Mouse (Mus musculus) liver, adult 2 months (tissue): ENCODE measurements around the gene Dusp5. TPM values are rescaled to one million over a fixed set of nuclear protein-coding genes. Genes with fewer than 3 reads are reported as not detected.
A peak's percentile ranks its signal among the peaks of the same experiment; 100 is the strongest.
"Not testable (repeated sequence)": the region's sequence is repeated elsewhere in the genome, so short reads cannot be mapped to it uniquely, and the experiment has no call there.

ENCODE experiments used
- DNase-seq: peaks from one replicate; pipeline ENCODE4 v3.0.0-alpha.2; 2011; ENCODE audit warnings: low read depth, low spot score; ENCODE audit errors: extremely low read depth
- H3K27ac ChIP-seq: fragments of 200-500 bp; replicated peaks from 2 replicates; pipeline ENCODE4 v1.5.1; 2012; ENCODE audit warnings: low read depth, mild to moderate bottlenecking, control low read depth, inconsistent platforms, low read length; ENCODE audit not compliant: insufficient read depth
- H3K27me3 ChIP-seq: fragments of 200-500 bp; 2 replicates; pipeline ENCODE4 v1.6.1; 2012; ENCODE audit warnings: mild to moderate bottlenecking, moderate library complexity, low read length, inconsistent platforms; ENCODE audit not compliant: control insufficient read depth, insufficient read depth
- H3K36me3 ChIP-seq: fragments of 200-500 bp; 2 replicates; pipeline ENCODE4 v1.6.1; 2012; ENCODE audit warnings: low read length, inconsistent platforms; ENCODE audit not compliant: control insufficient read depth, insufficient read depth
- H3K4me1 ChIP-seq: fragments of 200-500 bp; 2 replicates; pipeline ENCODE4 v1.6.1; 2011; ENCODE audit warnings: low read length; ENCODE audit not compliant: control insufficient read depth, insufficient read depth
- H3K4me3 ChIP-seq: fragments of 200-500 bp; 2 replicates; pipeline ENCODE4 v1.5.1; 2011; ENCODE audit warnings: low read depth, mild to moderate bottlenecking, control low read depth, low read length, moderate library complexity; ENCODE audit not compliant: insufficient read depth
- H3K79me2 ChIP-seq: fragments of 200-500 bp; 2 replicates; pipeline ENCODE4 v1.6.1; 2012; ENCODE audit warnings: inconsistent platforms, mild to moderate bottlenecking, low read length, moderate library complexity; ENCODE audit not compliant: control insufficient read depth, insufficient read depth
- H3K9ac ChIP-seq: fragments of 200-500 bp; 2 replicates; pipeline ENCODE4 v1.6.1; 2012; ENCODE audit warnings: low read depth, mild to moderate bottlenecking, control low read depth, inconsistent platforms, low read length
- CTCF ChIP-seq: fragments of 200-500 bp; IDR thresholded peaks from 2 replicates; pipeline ENCODE4 v1.5.1; 2011; ENCODE audit warnings: low read depth, low read length, control low read depth
- POLR2A ChIP-seq: fragments of 200-500 bp; IDR thresholded peaks from 2 replicates; pipeline ENCODE4 v1.6.1; 2011; ENCODE audit warnings: low read length, control low read depth; ENCODE audit not compliant: insufficient read depth; ENCODE audit errors: extremely low read depth
- WGBS: fragments of 180-500 bp; shearing (Covaris S2); methylation state at CpG from one replicate; pipeline ENCODE4 v1.1.7; 2018; 5-methylcytosine and 5-hydroxymethylcytosine counted together
- polyA plus RNA-seq: library from polyadenylated mRNA; depleted of rRNA; stranded (reverse); fragments of >200 nt; gene quantifications from 2 replicates; pipeline ENCODE4 v1.2.3, GENCODE M21; 2012; rRNA removed
- total RNA-seq: library from RNA; depleted of rRNA; stranded (reverse); fragments of >200 nt; gene quantifications from 2 replicates; pipeline ENCODE4 v1.2.3, GENCODE M21; 2014; rRNA removed

Dusp5 gene
- total and polyA plus RNA-seq, 2 experiments, result 0.18 to 1.2 TPM

DNA sequence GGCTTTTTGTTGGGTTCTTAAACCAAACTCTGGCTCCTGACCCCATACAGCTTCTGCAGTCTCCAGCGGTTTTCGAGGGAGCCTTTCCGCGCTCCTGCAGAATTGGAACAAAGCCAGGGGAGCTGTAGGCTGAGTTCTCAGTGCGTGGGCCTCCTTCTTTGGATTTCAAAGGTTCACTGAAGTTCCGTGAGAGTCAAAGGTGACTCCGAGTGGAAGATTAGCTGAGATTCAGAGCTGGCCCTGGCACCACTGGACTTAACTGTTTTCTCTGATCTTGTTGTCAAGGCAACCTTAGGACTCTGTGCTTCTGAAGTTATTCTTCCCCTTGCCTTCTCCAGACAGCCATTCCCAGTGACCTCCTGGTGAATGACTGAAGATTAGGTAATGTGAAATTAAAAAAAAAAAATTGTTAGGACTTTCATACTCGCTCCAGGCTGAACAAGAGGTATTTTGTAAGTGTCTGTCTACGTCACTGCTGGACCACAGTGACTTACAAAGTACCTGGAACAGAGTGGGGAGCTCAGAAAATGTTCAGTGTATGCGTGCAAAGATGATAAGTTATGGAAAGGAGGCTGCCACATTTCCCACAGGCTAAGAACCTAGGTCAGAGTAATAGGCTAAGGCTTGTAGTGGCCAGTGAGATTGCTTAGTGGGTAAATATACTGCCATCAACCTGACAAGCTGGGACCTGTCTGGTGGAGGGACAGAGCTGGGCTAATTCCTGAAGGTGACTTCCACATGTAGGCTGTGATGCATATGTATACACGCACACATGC is 48.3 kb downstream of the Dusp5 start:
- no peak overlapping the region for H3K27ac ChIP-seq
- H3K9ac ChIP-seq, result no peak overlapping the region
- H3K36me3 ChIP-seq, result no peaks in the 10 kb centered on the region
- no peaks in the 10 kb centered on the region for H3K4me1 ChIP-seq
- H3K27me3 ChIP-seq, result no peaks in the 10 kb centered on the region
- H3K4me3 ChIP-seq, result no peak overlapping the region
- TF ChIP-seq POLR2A, result no peak
- no peak for TF ChIP-seq CTCF
- no peaks in the 10 kb centered on the region for H3K79me2 ChIP-seq
- peak; percentile 36 for DNase-seq
- WGBS, result 48% methylated on average over 11 of the region's 11 CpGs

- Histone ChIP-seq H3K9ac (no peak overlapping the region), H3K79me2 (no peaks in the 10 kb centered on the region), H3K36me3 (no peaks in the 10 kb centered on the region), H3K27ac (no peak overlapping the region), H3K4me1 (no peaks in the 10 kb centered on the region), H3K27me3 (no peaks in the 10 kb centered on the region), H3K4me3 (no peak overlapping the region)
- DNase-seq, result peak; percentile 68
- WGBS, result 6% methylated on average over 8 of the region's 8 CpGs
- TF ChIP-seq CTCF (peak; percentile 48; the same call in 1 of the 2 replicates), POLR2A (no peak)
These were observed 49.8 kb downstream of the Dusp5 start for GRCm38 (mm10) chr19:53578597-53579252.

GRCm38 (mm10) chr19:53580271-53580670 is 51.4 kb downstream of the Dusp5 start:
- H3K79me2 ChIP-seq, H3K4me3 ChIP-seq, H3K27me3 ChIP-seq, DNase-seq, H3K36me3 ChIP-seq, H3K27ac ChIP-seq, H3K4me1 ChIP-seq, H3K9ac ChIP-seq: not testable (repeated sequence)
- 89% methylated on average over 8 of the region's 8 CpGs for whole genome bisulfite sequencing

DNA sequence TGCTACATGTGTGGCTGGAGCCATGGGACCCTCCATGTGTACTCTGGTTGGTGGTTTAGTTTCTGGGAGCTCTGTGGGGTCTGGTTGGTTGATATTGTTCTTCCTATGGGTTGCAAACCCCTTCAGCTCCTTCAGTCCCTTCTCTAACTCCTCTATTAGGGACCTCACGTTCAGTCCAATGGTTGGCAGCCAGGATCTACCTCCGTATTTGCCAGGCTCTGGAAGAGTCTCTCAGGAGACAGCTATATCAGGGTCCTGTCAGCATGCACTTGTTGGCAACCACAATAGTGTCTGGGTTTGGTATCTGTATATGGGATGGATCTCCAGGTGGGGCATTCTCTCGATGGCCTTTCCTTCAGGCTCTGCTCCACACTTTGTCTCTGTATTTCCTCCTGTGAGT is 58.8 kb downstream of the Dusp5 start:
- 85% methylated on average over 3 of the region's 3 CpGs for WGBS
- H3K4me3 ChIP-seq, H3K9ac ChIP-seq, DNase-seq, H3K4me1 ChIP-seq, H3K27me3 ChIP-seq, H3K27ac ChIP-seq, H3K79me2 ChIP-seq, H3K36me3 ChIP-seq: not testable (repeated sequence)

DNA sequence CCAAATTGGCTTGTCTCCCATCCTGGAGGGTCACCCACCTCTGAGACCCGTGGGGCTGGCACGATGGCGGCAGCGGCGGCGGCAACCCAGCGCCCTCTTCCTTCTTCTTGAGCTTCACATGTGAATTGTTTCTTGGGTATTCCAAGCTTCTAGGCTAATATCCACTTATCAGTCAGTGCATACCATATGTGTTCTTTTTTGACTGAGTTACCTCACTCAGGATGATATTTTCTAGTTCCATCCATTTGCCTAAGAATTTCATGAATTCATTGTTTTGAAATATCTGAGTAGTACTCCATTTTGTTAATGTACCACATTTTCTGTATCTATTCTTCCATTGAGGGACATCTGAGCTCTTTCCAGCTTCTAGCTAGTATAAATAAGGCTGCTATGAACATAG is 60.1 kb downstream of the Dusp5 start, which contains the start of gene Nutf2-ps1:
TSS of gene Nutf2-ps1 (minus strand) at position 101 of the 400 bp plus-strand sequence.
- 97% methylated on average over 7 of the region's 7 CpGs for WGBS
- not testable (repeated sequence) for H3K79me2 ChIP-seq, H3K4me3 ChIP-seq, H3K9ac ChIP-seq, H3K4me1 ChIP-seq, H3K36me3 ChIP-seq, DNase-seq, H3K27me3 ChIP-seq, H3K27ac ChIP-seq

Other genes with a start within 250 kb of the Dusp5 start
- 16.0 and 16.1 TPM in 2 replicates for gene Mxi1, start 218.6 kb upstream of the Dusp5 start, total RNA-seq
- 11.8 and 15.7 TPM in 2 replicates for gene Mxi1, start 218.6 kb upstream of the Dusp5 start, polyA plus RNA-seq
- gene Gm10197, start 157.3 kb upstream of the Dusp5 start, total RNA-seq, result not detected in 2 replicates
- gene Gm10197, start 157.3 kb upstream of the Dusp5 start, polyA plus RNA-seq, result not detected in 2 replicates
- gene Smndc1, start 138.5 kb upstream of the Dusp5 start, total RNA-seq, result 7.6 and 8.1 TPM in 2 replicates
- 1.6 and 1.8 TPM in 2 replicates for gene Smndc1, start 138.5 kb upstream of the Dusp5 start, polyA plus RNA-seq
- 21.3 and 32.6 TPM in 2 replicates for gene Nutf2-ps1, start 60.0 kb downstream of the Dusp5 start, total RNA-seq
- gene Nutf2-ps1, start 60.0 kb downstream of the Dusp5 start, polyA plus RNA-seq, result 42.4 and 50.1 TPM in 2 replicates
- gene Smc3, start 71.3 kb downstream of the Dusp5 start, total RNA-seq, result 10.5 and 12.0 TPM in 2 replicates
- gene Smc3, start 71.3 kb downstream of the Dusp5 start, polyA plus RNA-seq, result 1.6 and 1.8 TPM in 2 replicates
- gene Rbm20, start 148.2 kb downstream of the Dusp5 start, total RNA-seq, result 1.7 and 1.8 TPM in 2 replicates
- 0.31 and 0.45 TPM in 2 replicates for gene Rbm20, start 148.2 kb downstream of the Dusp5 start, polyA plus RNA-seq